ENCODE assay signal across 8 mouse cellular contexts in genomic region chr13:40917161-40918091, GRCm38 (mm10). TPM values are rescaled to one million over a fixed set of nuclear protein-coding genes. Genes with fewer than 3 reads are reported as not detected.
DNase-seq lines count a peak whose midpoint lies in the region; ATAC-seq and TF ChIP-seq lines count a peak whose summit lies in the region.

No protein-coding gene starts in this region.

- peak overlapping the region; percentile 63 for H3K4me3 ChIP-seq in bone marrow, adult 2 months (replicated peaks; ENCODE audit: control insufficient read depth, low read depth, low read length)

- peak overlapping the region; percentile 50 for H3K27ac ChIP-seq in bone marrow, adult 2 months (ENCODE audit: control insufficient read depth, insufficient read depth, low read depth, low read length, poor library complexity)

- peak; percentile 81 for DNase-seq in MN1 (ENCODE audit: low spot score)
- peak; percentile 46 for DNase-seq in forelimb bud, embryonic 11.5 days (ENCODE audit: low read depth, low spot score)
- peak; percentile 68 for DNase-seq in heart, postnatal 4 days
- peak; percentile 27 to 29 for DNase-seq in layer of hippocampus, postnatal 14 days (ENCODE audit: low spot score in 2 of 2)
- peak; percentile 76 for DNase-seq in lung, postnatal 25 days (ENCODE audit: low spot score)
- peak; percentile 84 for DNase-seq in retina, embryonic 14.5 days (ENCODE audit: low spot score)

- 1% methylated on average over 38 of the region's 38 CpGs for WGBS in bone marrow, adult 2 months

- H3K4me1 ChIP-seq in bone marrow, adult 2 months (ENCODE audit: control insufficient read depth, insufficient read depth, low read length), result peaks cover 4% of the 10 kb centered on the region

- ATAC-seq in erythroid progenitor cell, adult 5-6 weeks (replicated peaks; ENCODE audit: low FRiP score, poor library complexity, severe bottlenecking), result no peak

- TF ChIP-seq POLR2A in bone marrow, adult 2 months (IDR thresholded peaks at IDR 0.05; ENCODE audit: borderline replicate concordance, control insufficient read depth, low read depth, low read length), result no peak

- TF ChIP-seq CTCF in bone marrow, adult 2 months (IDR thresholded peaks at IDR 0.05; ENCODE audit: control insufficient read depth, insufficient read depth, low read length), result no peak

RNA-seq across cellular contexts. Expression of gene Gcnt2, which starts 57.9 kb away (rescaled TPM):
- polyA plus RNA-seq in bone marrow, adult 2 months (2011; ENCODE audit: insufficient read depth, insufficient read length, low replicate concordance, missing spikeins), result 6.0 and 18.2 TPM in 2 replicates
- total RNA-seq in heart, postnatal 4 days (2021), result 10 to 100 TPM; 12.7 to 14.5 TPM
- total RNA-seq in layer of hippocampus, postnatal 14 days (2021), result 10 to 100 TPM; 13.9 to 14.1 TPM
- total RNA-seq in erythroid progenitor cell, adult 5-6 weeks (2015; ENCODE audit: low replicate concordance), result 6.1 and 7.1 TPM in 2 replicates
- total RNA-seq in erythroid progenitor cell, adult 5-6 weeks (2017; ENCODE audit: low replicate concordance), result 1.4 and 1.9 TPM in 2 replicates

Comparison
In these comparisons a context has a peak if more than half of its experiments do, and no peak if none do; other contexts are left out.
1. DNase-seq: peak in every context shown above with its lines; median percentile 84 in retina, embryonic 14.5 days; 81 in MN1; 76 in lung, postnatal 25 days; 68 in heart, postnatal 4 days; 46 in forelimb bud, embryonic 11.5 days; 28 in layer of hippocampus, postnatal 14 days.